Mouse (Mus musculus) urinary bladder, postnatal 10 days (tissue): ENCODE data around the gene Gpc1.

ENCODE experiments used
- DNase-seq: peaks from one replicate; pipeline ENCODE4 v3.0.0; 2022; ENCODE audit warnings: low spot score

Gene Gpc1

GRCm38 (mm10) chr1:92880101-92880500, 48.7 kb downstream of the Gpc1 start:
- DNase-seq, result no peak

GRCm38 (mm10) chr1:92881982-92882381, 50.5 kb downstream of the Gpc1 start:
- no peak for DNase-seq

DNA sequence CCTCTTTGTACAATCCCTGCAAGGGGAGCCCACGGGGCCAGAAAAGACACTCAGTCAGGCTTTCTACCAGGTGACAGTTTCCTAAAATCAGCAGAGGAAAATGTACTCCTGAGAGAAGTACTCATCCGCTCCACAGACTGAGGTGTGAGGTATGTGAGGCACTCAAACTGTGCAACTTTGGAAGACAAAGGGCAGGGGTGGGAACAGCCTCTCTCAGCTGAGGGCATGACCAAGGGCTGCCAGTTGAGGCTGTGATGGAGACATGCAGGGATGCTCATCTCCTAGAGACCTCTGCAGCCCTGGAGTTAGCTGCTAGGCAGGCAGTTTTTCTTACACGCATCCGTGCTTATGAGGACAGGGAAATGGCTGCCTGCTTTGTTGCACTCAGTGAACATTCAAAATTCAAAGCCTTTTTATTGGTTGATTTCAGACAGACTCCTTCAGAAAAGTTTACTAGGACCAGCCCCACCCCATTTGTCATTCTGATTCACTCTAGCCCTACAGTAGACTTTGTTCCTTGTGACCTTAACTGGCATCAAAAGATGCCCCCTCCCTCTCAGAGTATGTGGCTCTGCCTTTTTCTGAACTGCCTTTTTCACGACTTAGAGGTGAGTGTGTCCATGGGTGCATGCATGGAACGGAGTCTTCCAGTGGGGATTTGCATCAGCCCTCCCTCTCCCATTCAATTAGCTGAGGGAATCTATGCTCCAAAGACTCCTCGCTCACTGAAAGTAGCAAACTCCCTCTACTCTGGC, 57.6 kb downstream of the Gpc1 start:
- no peak for DNase-seq

GRCm38 (mm10) chr1:92892791-92893190, 61.3 kb downstream of the Gpc1 start:
- DNase-seq, result no peak

DNA sequence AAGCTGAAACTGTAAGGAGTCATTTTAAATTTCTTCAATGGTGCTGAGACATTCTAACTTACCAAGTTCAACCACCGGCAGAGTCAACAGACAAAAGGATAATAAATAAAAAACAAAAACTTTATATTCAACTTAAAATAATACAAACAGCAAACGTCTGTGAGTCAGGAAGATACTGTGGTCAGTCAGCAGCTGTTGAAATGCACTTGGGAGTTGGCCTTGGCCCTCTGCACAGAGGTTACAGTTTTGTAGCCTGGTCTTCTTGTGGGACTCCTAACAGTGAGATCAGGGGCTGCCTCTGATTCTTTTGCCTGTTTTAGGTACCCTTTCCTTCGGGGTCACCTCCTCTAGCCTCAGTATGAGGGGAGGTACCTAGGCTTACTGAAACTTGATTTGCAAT, 62.5 kb downstream of the Gpc1 start:
- DNase-seq, result no peak

DNA sequence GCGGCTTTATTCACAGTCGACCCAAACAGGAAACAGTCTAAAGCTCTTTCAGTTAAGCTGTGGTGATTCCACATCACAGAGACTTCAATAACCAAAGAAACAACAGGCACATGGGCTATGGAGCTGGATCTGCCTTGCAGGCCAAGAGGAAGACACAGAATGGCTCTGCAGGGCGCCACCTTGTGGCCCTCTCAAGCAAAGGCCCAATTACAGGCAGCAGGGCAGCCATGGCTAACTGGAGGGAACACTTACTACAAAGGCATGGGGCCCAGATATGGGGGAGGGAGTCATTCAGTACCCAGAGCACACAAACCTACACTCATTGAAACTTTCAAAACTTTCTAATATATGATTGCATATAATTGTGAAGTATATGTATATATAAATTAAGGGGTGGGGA, 63.6 kb downstream of the Gpc1 start:
- DNase-seq, result no peak

DNA sequence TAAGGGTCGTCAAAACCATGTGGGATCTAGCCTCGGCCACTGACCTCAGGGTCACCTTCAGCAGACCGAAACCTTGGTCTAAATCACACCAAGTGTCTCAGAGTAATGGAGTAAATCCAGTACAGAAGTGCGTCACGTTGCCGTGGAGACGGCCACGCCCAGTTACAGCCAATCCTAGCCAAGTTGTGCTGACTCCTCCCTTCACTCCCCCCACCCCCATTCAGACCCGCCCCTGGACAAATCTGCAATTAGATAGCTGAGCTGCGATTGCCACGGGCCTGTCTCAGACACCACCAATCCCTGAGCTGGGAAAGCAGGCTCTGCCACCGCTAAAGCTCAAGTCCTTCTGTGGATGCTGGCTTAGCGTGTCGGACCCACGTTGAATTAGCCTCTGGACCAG, 71.3 kb downstream of the Gpc1 start, which contains the start of gene Ankmy1:
Ankmy1 (minus strand) TSS at position 121 of the 400 bp plus-strand sequence.
- no peak for DNase-seq

- no peak for DNase-seq
These were observed 72.2 kb downstream of the Gpc1 start for GRCm38 (mm10) chr1:92903627-92904026.

GRCm38 (mm10) chr1:92905703-92906310, 74.4 kb downstream of the Gpc1 start:
- no peak for DNase-seq

DNA sequence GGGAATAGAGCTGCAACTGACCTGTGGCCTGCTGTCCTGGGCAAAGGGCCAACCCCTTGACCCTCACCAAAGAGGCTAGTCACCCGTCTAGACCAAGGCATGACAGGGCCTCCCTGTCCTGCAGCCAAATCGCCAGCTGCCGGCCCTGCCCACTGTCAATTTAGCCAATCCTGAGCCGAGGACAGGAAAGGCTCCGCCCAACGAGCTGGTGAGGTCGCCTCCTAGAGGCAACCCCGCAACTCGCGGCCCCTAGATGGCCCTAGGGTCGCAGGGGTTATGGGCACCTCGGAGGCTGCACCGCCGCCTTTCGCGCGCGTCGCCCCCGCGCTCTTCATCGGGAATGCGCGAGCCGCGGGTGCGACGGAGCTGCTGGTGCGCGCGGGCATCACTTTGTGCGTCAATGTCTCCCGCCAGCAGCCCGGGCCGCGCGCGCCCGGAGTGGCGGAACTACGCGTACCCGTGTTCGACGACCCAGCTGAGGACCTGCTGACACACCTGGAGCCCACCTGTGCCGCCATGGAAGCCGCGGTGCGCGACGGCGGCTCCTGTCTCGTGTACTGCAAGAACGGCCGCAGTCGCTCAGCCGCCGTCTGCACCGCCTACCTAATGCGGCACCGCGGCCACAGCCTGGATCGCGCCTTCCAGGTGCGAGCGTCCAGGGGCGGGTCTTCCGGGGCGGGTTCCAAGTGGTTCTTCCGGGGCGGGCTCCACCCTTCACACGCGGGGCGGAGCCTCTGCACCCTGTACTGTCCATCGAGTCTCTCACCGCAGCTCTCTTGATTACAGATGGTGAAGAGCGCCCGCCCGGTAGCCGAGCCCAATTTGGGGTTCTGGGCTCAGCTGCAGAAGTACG, 75.6 kb downstream of the Gpc1 start, which contains the start of gene Dusp28:
Dusp28 (plus strand) TSS at position 203 of the 853 bp plus-strand sequence.
- DNase-seq, result no peak

GRCm38 (mm10) chr1:92907632-92908360, 76.4 kb downstream of the Gpc1 start:
- DNase-seq, result no peak

DNA sequence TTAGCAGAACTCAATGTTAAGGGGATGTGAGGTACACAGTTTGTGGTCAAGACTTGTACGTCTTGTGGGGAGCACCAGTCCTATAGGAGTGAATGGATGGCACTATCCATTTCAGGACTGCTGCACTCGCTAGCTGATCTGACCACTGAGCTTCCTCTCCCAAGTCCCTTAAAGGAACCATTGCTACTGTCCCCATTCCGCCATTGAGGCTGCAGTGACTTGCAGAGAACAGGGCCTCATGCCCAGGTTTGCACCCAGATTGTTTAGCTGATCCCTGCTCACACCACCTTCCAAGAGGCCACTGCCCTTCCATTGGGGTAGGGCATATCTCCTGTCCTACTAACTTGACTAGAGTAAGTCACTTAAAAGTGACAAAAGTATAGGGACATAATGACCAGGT, 77.2 kb downstream of the Gpc1 start:
- DNase-seq, result no peak

- DNase-seq, result no peak
These were observed 77.6 kb downstream of the Gpc1 start for GRCm38 (mm10) chr1:92909068-92909467.
